Mouse (Mus musculus): ENCODE data around the gene Stpg3.

- TF ChIP-seq IRF4 (IDR thresholded peaks at IDR 0.05; ENCODE audit: low read depth, low read length) (no peak), POLR2A (IDR thresholded peaks at IDR 0.05; ENCODE audit: low read depth, low read length) (0 out of 2 replicates have a peak, but pooled peaks have one; percentile 26), MAX (IDR thresholded peaks at IDR 0.05; ENCODE audit: low read length) (no peak), EP300 (IDR thresholded peaks at IDR 0.05; ENCODE audit: low read length) (no peak), TBP (conservative IDR thresholded peaks at IDR 0.05; ENCODE audit: low read depth, low read length) (0 out of 2 replicates have a peak, but pooled peaks have one; percentile 10), SMC3 (IDR thresholded peaks at IDR 0.05; ENCODE audit: low read depth, low read length) (no peak), ZNF384 (IDR thresholded peaks at IDR 0.05; ENCODE audit: low read depth, low read length) (no peak), RAD21 (IDR thresholded peaks at IDR 0.05; ENCODE audit: low read depth, low read length) (no peak), CTCF (conservative IDR thresholded peaks at IDR 0.05 in 1 of 2, IDR thresholded peaks at IDR 0.05 in 1 of 2; ENCODE audit: low read depth in 2 of 2, low read length in 2 of 2) (no peak), USF2 (conservative IDR thresholded peaks at IDR 0.05; ENCODE audit: low read depth, low read length) (no peak), JUND (conservative IDR thresholded peaks at IDR 0.05; ENCODE audit: low read depth, low read length) (no peak)
Measured at GRCm38 (mm10) chr2:25181891-25182397, 32.5 kb downstream of the Stpg3 start.
